Mouse (Mus musculus) cortical plate, adult 2 months (tissue): ENCODE measurements around the gene Alox15. TPM values are rescaled to one million over a fixed set of nuclear protein-coding genes. Genes with fewer than 3 reads are reported as not detected.

Source experiments
- H3K27ac ChIP-seq: fragments of 200-500 bp; 2 replicates; pipeline ENCODE4 v1.5.1; 2012; ENCODE audit warnings: low read length, control low read depth, inconsistent platforms; ENCODE audit not compliant: insufficient read depth
- H3K4me1 ChIP-seq: fragments of 200-500 bp; 2 replicates; pipeline ENCODE4 v1.6.1; 2011; ENCODE audit warnings: low read length; ENCODE audit not compliant: control insufficient read depth, insufficient read depth
- H3K4me3 ChIP-seq: fragments of 200-500 bp; 2 replicates; pipeline ENCODE4 v1.5.1; 2011; ENCODE audit warnings: mild to moderate bottlenecking, low read length, control low read depth; ENCODE audit not compliant: insufficient read depth
- CTCF ChIP-seq: fragments of 200-500 bp; IDR thresholded peaks from 2 replicates; pipeline ENCODE4 v1.5.1; 2011; ENCODE audit warnings: mild to moderate bottlenecking, control low read depth, low read length; ENCODE audit not compliant: insufficient read depth; ENCODE audit errors: extremely low read depth
- POLR2A ChIP-seq: fragments of 200-500 bp; IDR thresholded peaks from 2 replicates; pipeline ENCODE4 v1.6.1; 2011; ENCODE audit warnings: mild to moderate bottlenecking, low read length, control low read depth; ENCODE audit not compliant: insufficient read depth; ENCODE audit errors: extremely low read depth
- polyA plus RNA-seq: library from polyadenylated mRNA; depleted of rRNA; stranded (reverse); fragments of >200 nt; gene quantifications from 2 replicates; pipeline ENCODE4 v1.2.3, GENCODE M21; 2012; rRNA removed

Gene Alox15
- polyA plus RNA-seq, 1 experiment: 0.10 TPM

DNA sequence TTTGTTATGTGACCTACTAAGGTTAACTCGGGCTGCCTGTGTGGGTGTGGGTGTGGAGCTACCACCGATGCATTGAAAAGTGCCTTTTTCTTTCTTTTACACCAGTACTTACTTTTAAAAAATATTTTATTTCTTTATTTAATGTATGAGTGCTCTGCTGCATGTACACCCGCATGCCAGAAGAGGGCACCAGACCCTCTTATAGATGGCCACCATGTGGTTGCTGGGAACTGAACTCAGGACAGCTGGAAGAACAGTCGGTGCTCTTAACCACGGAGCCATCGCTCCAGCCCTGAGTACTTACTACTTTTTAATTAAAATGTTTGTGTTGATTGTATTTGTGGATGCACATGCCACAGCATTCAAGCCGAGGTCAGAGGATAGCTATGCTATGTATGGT is 38.0 kb downstream of the Alox15 start:
- Histone ChIP-seq H3K4me1 (no peaks in the 10 kb centered on the region), H3K4me3 (no peak overlapping the region), H3K27ac (no peak overlapping the region)
- peak; percentile 43; the same call in 1 of the 2 replicates for TF ChIP-seq CTCF
- TF ChIP-seq POLR2A: no peak

DNA sequence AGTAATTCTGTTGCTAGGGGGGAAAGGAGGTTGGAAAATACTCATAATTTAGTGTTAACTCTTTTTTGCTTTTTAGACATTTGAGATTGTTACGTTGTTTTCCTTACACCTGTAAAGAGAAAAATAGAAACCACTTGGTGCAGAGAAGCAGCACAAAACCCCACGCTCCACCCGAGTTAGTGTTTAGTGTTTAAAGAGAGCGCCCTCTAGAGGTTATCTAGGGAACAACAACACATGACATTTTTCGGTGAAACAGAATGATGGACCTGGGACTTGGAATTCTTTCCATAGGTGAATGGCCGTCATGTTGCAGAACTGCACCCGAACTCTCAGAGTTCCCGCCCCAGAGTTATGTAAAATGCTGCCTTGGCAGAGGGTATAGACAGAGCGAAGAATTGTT is 42.5 kb downstream of the Alox15 start:
- TF ChIP-seq CTCF: peak; percentile 60
- TF ChIP-seq POLR2A: no peak
- no peak overlapping the region for H3K27ac ChIP-seq
- no peaks in the 10 kb centered on the region for H3K4me1 ChIP-seq
- no peak overlapping the region for H3K4me3 ChIP-seq

DNA sequence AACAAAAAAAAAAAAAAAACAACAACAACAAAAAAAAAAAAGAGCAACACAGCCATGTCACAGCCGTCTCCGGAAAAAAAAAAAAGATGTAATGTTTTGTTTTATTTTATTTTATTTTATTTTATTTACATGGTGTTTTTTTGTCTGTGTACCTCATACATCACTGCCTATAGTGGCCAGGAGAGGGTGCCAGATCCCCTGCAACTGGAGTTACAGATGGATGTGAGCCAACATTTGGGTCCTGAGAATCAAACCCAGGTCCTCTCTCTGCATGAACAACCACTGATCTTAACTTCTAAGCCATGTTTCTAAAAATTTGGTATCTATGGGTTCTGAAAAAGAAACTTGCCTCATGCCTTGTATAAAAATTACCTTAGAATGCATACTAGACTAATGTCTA is 43.5 kb downstream of the Alox15 start:
- no peak for TF ChIP-seq CTCF
- TF ChIP-seq POLR2A: no peak
- Histone ChIP-seq H3K4me3 (no peak overlapping the region), H3K27ac (no peak overlapping the region), H3K4me1 (no peaks in the 10 kb centered on the region)

DNA sequence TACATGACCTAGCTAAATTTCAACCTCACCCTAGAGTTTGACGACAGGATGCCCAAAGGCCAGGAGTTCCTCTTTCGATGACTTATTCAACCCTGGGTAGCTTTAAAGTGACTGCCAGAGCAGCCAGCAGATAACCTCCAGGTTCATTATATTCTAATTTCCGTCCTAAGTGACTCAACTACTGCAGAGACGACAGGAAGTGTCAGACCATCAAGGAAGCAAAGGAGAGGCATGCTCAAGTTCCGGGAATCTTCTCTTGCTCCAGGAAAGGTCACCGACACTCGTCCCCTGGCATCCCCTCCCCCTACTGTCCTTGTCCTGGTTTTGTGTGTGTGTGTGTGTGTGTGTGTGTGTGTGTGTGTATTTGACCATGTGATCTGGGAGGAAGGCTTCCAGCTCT is 45.7 kb downstream of the Alox15 start:
- TF ChIP-seq CTCF (no peak), POLR2A (no peak)
- H3K4me3 ChIP-seq: no peak overlapping the region
- H3K27ac ChIP-seq: no peak overlapping the region
- no peaks in the 10 kb centered on the region for H3K4me1 ChIP-seq

DNA sequence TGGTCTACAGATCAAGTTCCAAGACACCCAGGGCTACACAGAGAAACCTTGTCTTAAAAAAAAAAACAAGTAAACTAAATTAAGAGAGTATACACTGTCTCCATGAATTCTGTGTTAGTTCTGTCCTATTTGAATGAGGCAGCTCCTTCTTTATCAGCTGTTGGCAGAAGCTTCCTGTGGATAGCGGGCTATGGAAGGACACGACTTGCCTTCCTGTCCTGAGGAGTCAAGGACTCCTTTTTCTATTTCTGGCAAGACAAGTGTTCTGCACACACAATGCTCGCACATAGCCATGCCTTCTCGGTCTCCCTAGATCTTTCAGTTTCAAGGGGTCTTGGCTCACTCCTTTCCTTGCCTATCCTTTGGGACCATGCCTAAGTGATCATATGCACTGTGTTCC is 49.5 kb downstream of the Alox15 start:
- H3K4me3 ChIP-seq: no peak overlapping the region
- TF ChIP-seq POLR2A (no peak), CTCF (no peak)
- H3K27ac ChIP-seq: no peak overlapping the region
- no peaks in the 10 kb centered on the region for H3K4me1 ChIP-seq

DNA sequence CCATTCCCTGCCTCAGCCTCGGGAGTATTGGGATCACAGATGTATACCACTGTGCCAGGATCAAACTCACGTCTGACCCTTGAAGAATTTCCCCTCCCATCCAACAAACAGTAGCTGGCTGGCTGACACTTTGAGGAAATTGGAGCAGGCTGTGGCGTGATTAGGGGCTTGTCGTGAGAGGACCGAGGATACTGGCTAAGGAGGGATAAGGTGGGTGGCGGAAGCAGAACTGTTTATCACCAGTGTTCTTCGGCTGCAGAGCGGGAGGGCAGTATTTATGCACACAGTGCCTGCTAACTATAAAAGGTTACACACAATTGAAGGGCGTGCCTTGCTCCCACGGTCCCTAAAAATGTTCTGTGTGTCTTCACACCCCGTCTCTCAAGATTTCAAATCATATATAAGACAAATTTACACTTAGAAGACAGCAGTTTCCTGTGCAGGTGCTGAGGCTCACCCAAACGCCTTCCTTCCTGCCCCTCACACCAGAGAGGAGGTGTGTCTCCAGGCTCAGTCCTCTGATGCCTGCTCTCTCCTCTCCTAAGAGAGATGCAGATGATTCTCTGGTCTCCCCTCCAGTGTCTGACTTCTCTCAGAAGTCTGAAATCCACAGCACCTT is 53.9 kb downstream of the Alox15 start:
- H3K4me3 ChIP-seq: no peak overlapping the region
- TF ChIP-seq CTCF: no peak
- TF ChIP-seq POLR2A: no peak
- H3K27ac ChIP-seq: no peak overlapping the region
- no peaks in the 10 kb centered on the region for H3K4me1 ChIP-seq

DNA sequence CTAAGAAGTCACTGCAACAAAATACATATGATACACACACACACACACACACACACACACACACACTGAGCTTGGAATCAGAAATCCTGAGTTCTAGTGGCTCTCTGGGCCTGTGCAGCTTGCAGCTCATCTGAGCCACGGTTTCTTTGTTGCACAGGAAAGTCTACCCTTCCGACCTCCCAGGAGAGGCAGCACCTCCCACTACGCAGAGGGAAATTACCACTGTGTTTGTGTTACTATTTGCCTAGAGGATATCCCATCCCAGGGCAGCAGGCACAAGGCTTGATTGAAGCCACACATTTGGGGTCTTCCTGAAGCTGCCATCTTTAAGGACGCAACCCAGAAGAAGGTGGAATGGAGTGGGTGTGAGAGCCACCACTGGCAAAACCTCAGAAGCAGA is 54.4 kb downstream of the Alox15 start:
- TF ChIP-seq POLR2A: no peak
- TF ChIP-seq CTCF: no peak
- Histone ChIP-seq H3K4me1 (no peaks in the 10 kb centered on the region), H3K4me3 (no peak overlapping the region), H3K27ac (no peak overlapping the region)

Other genes starting within 250 kb of the Alox15 start
- 0.63 and 0.95 TPM in 2 replicates for gene Mgl2, start 221.7 kb downstream of the Alox15 start, polyA plus RNA-seq
- gene Clec10a, start 195.8 kb downstream of the Alox15 start, polyA plus RNA-seq: 1.1 and 1.6 TPM in 2 replicates
- gene Slc16a11, start 139.3 kb downstream of the Alox15 start, polyA plus RNA-seq: 57.4 and 62.1 TPM in 2 replicates
- gene Slc16a13, start 131.0 kb downstream of the Alox15 start, polyA plus RNA-seq: 6.2 and 6.3 TPM in 2 replicates
- 1.2 and 1.4 TPM in 2 replicates for gene Bcl6b, start 122.2 kb downstream of the Alox15 start, polyA plus RNA-seq
- gene 0610010K14Rik, start 114.1 kb downstream of the Alox15 start, polyA plus RNA-seq: 65.5 and 68.4 TPM in 2 replicates
- gene Gm21988, start 112.2 kb downstream of the Alox15 start, polyA plus RNA-seq: 10.0 and 10.4 TPM in 2 replicates
- gene Rnasek, start 112.2 kb downstream of the Alox15 start, polyA plus RNA-seq: 330 and 337 TPM in 2 replicates
- gene Alox12, start 96.7 kb downstream of the Alox15 start, polyA plus RNA-seq: 1.5 and 1.6 TPM in 2 replicates
- 0.08 TPM in 1 of 2 replicates, not detected in the other for gene Alox12e, start 29.4 kb downstream of the Alox15 start, polyA plus RNA-seq
- 19.0 and 20.2 TPM in 2 replicates for gene Pelp1, start 58.0 kb upstream of the Alox15 start, polyA plus RNA-seq
- 58.1 and 61.5 TPM in 2 replicates for gene Arrb2, start 80.6 kb upstream of the Alox15 start, polyA plus RNA-seq
- 14.8 and 15.4 TPM in 2 replicates for gene Med11, start 99.9 kb upstream of the Alox15 start, polyA plus RNA-seq
- gene Zmynd15, start 107.4 kb upstream of the Alox15 start, polyA plus RNA-seq: 0.44 and 0.47 TPM in 2 replicates
- 1.7 and 2.4 TPM in 2 replicates for gene Cxcl16, start 108.0 kb upstream of the Alox15 start, polyA plus RNA-seq
- gene Tm4sf5, start 153.2 kb upstream of the Alox15 start, polyA plus RNA-seq: 0.44 and 0.95 TPM in 2 replicates
- 0.23 and 0.34 TPM in 2 replicates for gene Vmo1, start 162.6 kb upstream of the Alox15 start, polyA plus RNA-seq
- gene Gltpd2, start 167.2 kb upstream of the Alox15 start, polyA plus RNA-seq: not detected in 2 replicates
- gene Psmb6, start 173.3 kb upstream of the Alox15 start, polyA plus RNA-seq: 240 and 248 TPM in 2 replicates
- not detected in 2 replicates for gene Gm40193, start 180.9 kb upstream of the Alox15 start, polyA plus RNA-seq
- 21.4 and 24.4 TPM in 2 replicates for gene Pld2, start 188.0 kb upstream of the Alox15 start, polyA plus RNA-seq
- gene Mink1, start 210.8 kb upstream of the Alox15 start, polyA plus RNA-seq: 318 and 325 TPM in 2 replicates